Mouse (Mus musculus) lung, embryonic 16.5 days (tissue): ENCODE measurements around the gene Sall4. TPM values are rescaled to one million over a fixed set of nuclear protein-coding genes. Genes with fewer than 3 reads are reported as not detected.
"Not testable (repeated sequence)": the region's sequence is repeated elsewhere in the genome, so short reads cannot be mapped to it uniquely, and the experiment has no call there.

Experiments used
- ATAC-seq: fragments of 200-750 bp; cut with Nextera tagmentation; 2 replicates; pipeline ENCODE4 v1.8.0; 2017; ENCODE audit warnings: low read depth, mild to moderate bottlenecking, moderate library complexity
- H3K27ac ChIP-seq: fragments of 300-500 bp; sonication (generic); 2 replicates; pipeline ENCODE4 v1.5.1; 2014; ENCODE audit warnings: mild to moderate bottlenecking, control low read depth, low read length
- H3K27me3 ChIP-seq: fragments of 300-500 bp; sonication (generic); 2 replicates; pipeline ENCODE4 v1.6.1; 2014; ENCODE audit warnings: low read depth, low read length, mixed read lengths; ENCODE audit not compliant: control insufficient read depth, insufficient read depth
- H3K36me3 ChIP-seq: fragments of 300-500 bp; sonication (generic); 2 replicates; pipeline ENCODE4 v1.6.1; 2014; ENCODE audit warnings: low read length; ENCODE audit not compliant: control insufficient read depth, insufficient read depth
- H3K4me1 ChIP-seq: fragments of 300-500 bp; sonication (generic); replicated peaks from 2 replicates; pipeline ENCODE4 v1.6.1; 2014; ENCODE audit warnings: low read length, mixed read lengths; ENCODE audit not compliant: control insufficient read depth, insufficient read depth
- H3K4me2 ChIP-seq: fragments of 300-500 bp; sonication (generic); 2 replicates; pipeline ENCODE4 v1.6.1; 2014; ENCODE audit warnings: low read depth, low read length, control low read depth
- H3K4me3 ChIP-seq: fragments of 300-500 bp; sonication (generic); 2 replicates; pipeline ENCODE4 v1.5.1; 2014; ENCODE audit warnings: mild to moderate bottlenecking, low read length, control low read depth
- H3K9ac ChIP-seq: fragments of 300-500 bp; sonication (generic); 2 replicates; pipeline ENCODE4 v1.6.1; 2014; ENCODE audit warnings: low read length, control low read depth
- H3K9me3 ChIP-seq: fragments of 300-500 bp; sonication (generic); 2 replicates; pipeline ENCODE4 v1.6.1; 2016; ENCODE audit warnings: low read length; ENCODE audit not compliant: control insufficient read depth
- WGBS: fragments of 180-500 bp; shearing (Covaris S2); extraction: QIAGEN DNeasy Blood & Tissue Kit; methylation state at CpG from one replicate; pipeline ENCODE4 v1.1.7; 2014; 5-methylcytosine and 5-hydroxymethylcytosine counted together
- polyA plus RNA-seq: library from polyadenylated mRNA; unstranded; fragments of >200 nt; fragmentation: Nextera tagmentation; extraction: Ambion mirVana; gene quantifications from 2 replicates; pipeline ENCODE4 v1.2.1, GENCODE M21; 2015

Gene Sall4
- polyA plus RNA-seq, 1 experiment from 2014 or later: not detected

DNA sequence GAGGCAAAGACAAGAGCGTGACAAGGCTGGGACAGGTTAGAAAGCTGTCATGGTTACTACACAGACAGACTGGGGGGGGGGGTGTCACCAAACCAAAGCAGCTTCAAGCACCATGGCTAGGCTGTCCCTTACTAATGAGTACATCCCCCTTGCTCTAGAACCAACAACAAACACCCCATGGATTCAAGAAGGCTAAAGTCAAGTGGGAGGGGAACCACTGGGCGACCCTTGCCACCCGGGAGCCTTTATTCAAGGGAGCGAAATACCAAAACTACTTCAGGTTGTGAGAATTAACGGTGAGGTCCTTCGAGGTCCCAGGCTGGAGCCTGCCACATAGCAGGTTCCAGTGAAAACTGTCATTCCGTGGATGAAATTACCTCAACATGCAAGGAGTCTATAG, 4.0 kb downstream of the Sall4 start:
- no peak for ATAC-seq
- H3K4me1 ChIP-seq: peaks cover 8% of the 10 kb centered on the region; the same call in 1 of the 2 replicates
- 19% methylated on average over 7 of the region's 7 CpGs for WGBS

DNA sequence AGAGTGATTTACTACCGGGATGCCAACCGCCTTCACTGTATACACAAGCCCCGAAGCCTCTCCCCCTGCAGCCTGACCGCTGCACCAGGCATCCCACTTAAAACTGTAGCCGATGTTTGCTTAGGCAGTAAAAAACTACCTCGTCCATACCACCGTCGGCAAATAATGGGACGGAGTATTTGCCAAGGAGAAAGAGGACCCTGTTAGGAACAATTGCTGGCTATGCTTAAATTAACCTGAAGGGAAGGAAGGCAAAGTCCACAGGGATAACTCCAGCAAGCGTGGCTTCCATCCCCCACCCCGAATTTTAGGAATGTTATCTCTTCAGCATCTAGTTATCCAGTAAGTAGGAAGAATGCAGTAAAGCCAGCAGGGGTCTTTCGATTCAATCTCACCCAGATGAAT, 5.3 kb downstream of the Sall4 start:
- Histone ChIP-seq H3K9ac (no peak overlapping the region), H3K36me3 (no peaks in the 10 kb centered on the region), H3K4me2 (peak overlapping the region; percentile 1; the same call in 1 of the 2 replicates), H3K27me3 (peaks cover 51% of the 10 kb centered on the region), H3K27ac (no peak overlapping the region), H3K4me3 (no peak overlapping the region), H3K9me3 (no peaks in the 10 kb centered on the region), H3K4me1 (peaks cover 8% of the 10 kb centered on the region; the same call in 1 of the 2 replicates)
- 5% methylated on average over 12 of the region's 12 CpGs for WGBS
- no peak for ATAC-seq

More for the DNA sequence above, 4.0 kb downstream of the Sall4 start:
- no peak overlapping the region for H3K4me2 ChIP-seq
- H3K4me3 ChIP-seq: no peak overlapping the region
- no peak overlapping the region for H3K27ac ChIP-seq
- peaks cover 65% of the 10 kb centered on the region for H3K27me3 ChIP-seq
- H3K9me3 ChIP-seq: no peaks in the 10 kb centered on the region
- H3K9ac ChIP-seq: no peak overlapping the region
- H3K36me3 ChIP-seq: no peaks in the 10 kb centered on the region

DNA sequence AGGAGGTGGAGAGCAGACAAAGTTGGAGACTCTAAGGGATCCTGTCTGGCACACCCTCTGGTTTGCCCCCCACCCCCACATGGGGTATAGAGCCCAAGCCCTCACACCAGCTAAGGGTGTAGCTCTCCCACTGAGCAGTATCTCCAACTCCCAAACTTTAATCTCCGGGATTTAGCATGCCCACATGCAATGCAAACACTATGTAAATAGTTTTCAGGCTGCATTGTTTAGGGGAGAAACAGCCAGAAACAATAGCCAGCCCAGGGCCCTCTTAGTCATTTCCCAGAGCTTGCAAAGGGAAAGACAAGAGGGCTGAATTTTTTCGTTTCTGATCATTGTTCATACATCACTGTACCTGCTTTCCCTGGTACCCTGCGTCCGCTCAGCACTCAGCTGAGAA, 5.8 kb downstream of the Sall4 start:
- Histone ChIP-seq H3K27me3 (peaks cover 47% of the 10 kb centered on the region), H3K4me1 (peaks cover 8% of the 10 kb centered on the region; the same call in 1 of the 2 replicates), H3K4me3 (no peak overlapping the region), H3K36me3 (no peaks in the 10 kb centered on the region), H3K9ac (no peak overlapping the region), H3K9me3 (no peaks in the 10 kb centered on the region), H3K27ac (no peak overlapping the region), H3K4me2 (peak overlapping the region; percentile 1; the same call in 1 of the 2 replicates)
- no peak for ATAC-seq
- 10% methylated on average over 4 of the region's 4 CpGs for WGBS

DNA sequence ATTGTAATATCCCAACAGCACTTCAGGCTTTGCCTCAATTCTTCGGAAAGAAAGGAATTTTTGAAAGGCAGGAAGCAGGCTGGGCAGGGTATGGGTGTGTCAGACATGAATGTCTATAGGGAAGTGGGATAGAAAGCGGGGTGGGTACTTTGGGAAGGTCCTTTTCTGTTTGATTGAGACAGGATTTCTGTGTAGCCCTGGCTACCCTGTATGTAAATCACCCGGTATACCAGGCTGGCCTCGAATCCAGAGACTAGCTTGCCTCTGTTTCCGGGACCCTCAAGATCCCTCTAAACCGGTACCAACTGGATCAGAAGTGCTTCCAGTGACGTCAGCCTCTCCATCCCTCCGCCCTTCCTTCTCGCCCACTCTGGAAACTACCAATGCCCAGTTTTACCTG, 6.6 kb downstream of the Sall4 start:
- Histone ChIP-seq H3K4me3 (no peak overlapping the region), H3K9me3 (no peaks in the 10 kb centered on the region), H3K36me3 (no peaks in the 10 kb centered on the region), H3K4me1 (peaks cover 8% of the 10 kb centered on the region; the same call in 1 of the 2 replicates), H3K9ac (no peak overlapping the region), H3K27me3 (peaks cover 38% of the 10 kb centered on the region), H3K27ac (no peak overlapping the region), H3K4me2 (no peak overlapping the region)
- ATAC-seq: no peak
- WGBS: 68% methylated on average over 9 of the region's 9 CpGs

DNA sequence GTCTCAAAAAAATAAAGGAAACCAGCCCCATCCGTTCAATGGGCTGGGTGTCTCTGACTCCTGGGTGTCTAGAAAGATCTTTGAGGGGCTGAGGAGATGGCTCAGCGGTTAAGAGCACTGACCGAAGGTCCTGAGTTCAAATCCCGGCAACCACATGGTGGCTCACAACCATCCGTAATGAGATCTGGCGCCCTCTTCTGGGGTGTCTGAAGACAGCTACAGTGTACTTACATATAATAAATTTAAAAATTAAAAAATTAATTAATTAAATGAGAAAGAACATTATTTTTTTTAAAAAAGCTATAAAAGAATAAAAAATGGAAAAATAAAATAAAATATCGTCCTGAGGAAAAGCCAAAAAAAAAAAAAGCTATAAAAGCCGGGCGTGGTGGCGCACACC, 23.3 kb downstream of the Sall4 start:
- H3K27me3 ChIP-seq, H3K4me3 ChIP-seq, H3K9ac ChIP-seq, H3K27ac ChIP-seq, H3K4me2 ChIP-seq, ATAC-seq, H3K36me3 ChIP-seq, H3K9me3 ChIP-seq, H3K4me1 ChIP-seq: not testable (repeated sequence)
- 83% methylated on average over 10 of the region's 10 CpGs for WGBS

DNA sequence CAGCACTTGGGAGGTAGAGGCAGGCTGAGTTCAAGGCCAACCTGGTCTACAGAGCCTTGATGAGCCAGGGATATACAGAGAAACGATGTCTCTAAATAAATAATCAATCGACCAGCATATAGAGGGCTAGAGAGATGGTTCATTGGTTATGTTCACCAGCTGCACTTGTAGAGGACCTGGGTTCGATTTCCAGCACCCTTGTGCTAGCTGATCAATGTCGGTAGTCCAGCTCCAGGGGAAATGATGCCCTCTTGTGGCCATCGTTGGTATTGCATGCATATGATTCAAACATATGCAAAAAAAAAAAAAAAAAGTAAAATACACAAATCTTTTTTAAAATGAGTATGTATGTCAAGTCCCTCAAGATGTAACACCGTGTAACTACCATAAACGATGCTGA, 25.1 kb downstream of the Sall4 start:
- peak overlapping the region; percentile 82 for H3K4me2 ChIP-seq
- peak overlapping the region; percentile 65; the same call in 1 of the 2 replicates for H3K27ac ChIP-seq
- H3K4me3 ChIP-seq: peak overlapping the region; percentile 75
- ATAC-seq: no peak
- H3K9me3 ChIP-seq: 0 out of 2 replicates have a peak, but pooled peaks cover 3% of the 10 kb centered on the region
- H3K36me3 ChIP-seq: no peaks in the 10 kb centered on the region
- WGBS: 15% methylated on average over 7 of the region's 7 CpGs
- H3K4me1 ChIP-seq: no peaks in the 10 kb centered on the region; the same call in 1 of the 2 replicates
- no peaks in the 10 kb centered on the region for H3K27me3 ChIP-seq
- no peak overlapping the region for H3K9ac ChIP-seq

DNA sequence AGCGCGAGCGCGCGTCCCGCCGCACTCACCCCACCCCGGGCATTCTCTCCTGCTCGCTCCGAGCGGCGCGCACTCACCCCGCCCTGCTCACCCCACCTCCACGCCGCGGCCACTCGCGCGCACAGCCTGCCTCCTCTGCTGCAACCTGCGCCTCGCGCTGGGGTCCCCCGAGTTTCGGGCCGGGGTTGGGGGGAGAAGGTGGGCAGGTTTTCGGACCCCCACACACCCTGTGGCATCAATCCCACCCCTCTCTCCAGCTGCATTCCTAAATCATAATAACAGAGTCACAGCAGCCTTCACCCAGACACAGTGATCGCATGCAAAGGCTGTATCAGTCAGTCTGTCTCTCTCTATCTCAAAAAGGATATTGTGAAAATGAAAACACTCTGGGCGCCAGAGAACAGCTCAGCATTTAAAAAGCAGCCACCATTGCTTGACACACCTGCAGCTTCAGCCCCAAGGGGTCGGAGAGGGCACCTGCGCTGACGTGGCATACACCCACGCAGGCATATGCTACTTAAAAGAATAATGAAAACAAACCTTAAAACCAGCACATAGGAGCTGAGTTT, 25.6 kb downstream of the Sall4 start, which contains the start of gene Atp9a:
Gene Atp9a, minus strand, starts transcription at position 351 of the 569 bp plus-strand sequence.
- no peaks in the 10 kb centered on the region for H3K36me3 ChIP-seq
- 6% methylated on average over 25 of the region's 33 CpGs for WGBS
- H3K27me3 ChIP-seq: no peaks in the 10 kb centered on the region
- H3K4me1 ChIP-seq: no peaks in the 10 kb centered on the region; the same call in 1 of the 2 replicates
- H3K27ac ChIP-seq: peak within 1 kb of the TSS; percentile 65
- peak within 1 kb of the TSS; percentile 82 for H3K4me2 ChIP-seq
- H3K9me3 ChIP-seq: 0 out of 2 replicates have a peak, but pooled peaks cover 3% of the 10 kb centered on the region
- H3K4me3 ChIP-seq: peak within 1 kb of the TSS; percentile 75
- peak within 1 kb of the TSS; percentile 78 for H3K9ac ChIP-seq
- peak; percentile 63 for ATAC-seq

DNA sequence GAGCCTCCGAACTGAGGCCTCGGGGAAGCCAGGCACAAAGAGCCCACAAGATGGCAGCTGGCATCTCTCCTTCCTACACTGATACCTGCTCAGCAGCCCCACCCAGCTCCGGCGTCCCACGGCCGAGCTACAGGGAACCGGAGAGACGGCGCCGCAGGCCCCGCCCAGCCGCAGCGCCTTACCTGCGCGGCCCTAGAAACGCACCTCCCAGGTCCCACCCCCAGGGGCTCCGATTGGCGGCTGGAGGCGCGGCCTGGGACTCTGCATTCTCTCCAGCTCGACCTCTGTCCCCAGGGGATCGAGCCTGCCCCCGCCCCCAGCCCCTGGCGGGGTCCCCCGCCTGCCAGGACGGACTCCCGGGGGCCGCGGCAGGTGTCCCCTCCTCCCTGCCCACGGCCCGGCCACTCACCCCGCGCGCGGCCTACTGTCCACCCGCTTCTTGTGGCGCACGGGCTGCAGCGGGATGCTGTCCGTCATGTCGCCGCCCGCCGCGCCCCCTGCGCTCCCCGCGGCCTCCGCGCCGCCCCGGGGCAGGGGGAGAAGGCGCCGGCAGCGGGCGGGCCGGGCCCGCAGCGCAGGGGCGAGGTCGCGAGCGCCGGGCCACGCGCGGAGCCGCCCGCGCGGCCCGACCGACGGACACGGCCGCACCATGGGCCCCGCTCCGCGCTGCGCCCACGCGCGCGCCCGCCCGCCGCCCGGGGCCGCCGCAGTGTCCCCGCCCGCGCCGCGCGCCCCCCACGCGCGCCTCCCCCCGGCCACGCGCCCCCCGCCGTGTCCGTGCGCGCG, 26.3 kb downstream of the Sall4 start:
- 0 out of 2 replicates have a peak, but pooled peaks cover 3% of the 10 kb centered on the region for H3K9me3 ChIP-seq
- WGBS: 1% methylated on average over 41 of the region's 108 CpGs
- no peaks in the 10 kb centered on the region; the same call in 1 of the 2 replicates for H3K4me1 ChIP-seq
- peak overlapping the region; percentile 65 for H3K27ac ChIP-seq
- peak overlapping the region; percentile 78 for H3K9ac ChIP-seq
- peak; percentile 94 for ATAC-seq
- no peaks in the 10 kb centered on the region for H3K36me3 ChIP-seq
- H3K4me3 ChIP-seq: peak overlapping the region; percentile 75
- peak overlapping the region; percentile 82 for H3K4me2 ChIP-seq
- no peaks in the 10 kb centered on the region for H3K27me3 ChIP-seq

DNA sequence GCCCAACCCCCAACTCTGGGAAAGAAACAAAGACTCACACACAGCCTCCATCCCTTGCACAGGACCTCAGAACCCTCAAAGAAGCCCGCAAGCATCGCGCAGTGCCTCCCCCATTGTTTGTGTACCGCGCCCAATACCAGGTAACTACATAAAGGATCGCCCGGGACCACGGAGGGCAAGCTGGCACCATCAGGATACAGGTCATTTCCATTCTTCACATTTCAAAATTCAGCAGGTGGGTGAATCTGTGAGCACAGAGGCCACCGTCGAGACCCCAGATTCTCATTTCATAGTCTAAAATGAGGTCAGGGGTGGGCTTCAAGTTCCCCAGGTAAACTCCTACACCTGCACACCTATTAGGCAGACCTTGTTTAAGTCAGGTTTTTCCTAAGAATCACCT, 27.2 kb downstream of the Sall4 start:
- Histone ChIP-seq H3K27me3 (no peaks in the 10 kb centered on the region), H3K36me3 (no peaks in the 10 kb centered on the region), H3K27ac (no peak overlapping the region), H3K4me2 (peak overlapping the region; percentile 82), H3K4me1 (no peaks in the 10 kb centered on the region; the same call in 1 of the 2 replicates), H3K9ac (0 out of 2 replicates have a peak overlapping the region, but pooled peaks have one; percentile 3), H3K9me3 (0 out of 2 replicates have a peak, but pooled peaks cover 3% of the 10 kb centered on the region), H3K4me3 (no peak overlapping the region)
- no peak for ATAC-seq
- 80% methylated on average over 10 of the region's 10 CpGs for WGBS
